Mouse (Mus musculus) ES-Bruce4 (cell line): ENCODE measurements around the gene Ntm.

Experiments
- CTCF ChIP-seq: IDR thresholded peaks from one replicate; pipeline ENCODE4 v1.8.1; 2011; ENCODE audit warnings: low read depth, low read length
- EP300 ChIP-seq: IDR thresholded peaks from 2 replicates; pipeline ENCODE4 v1.6.1; 2011; ENCODE audit warnings: low read depth, low read length; ENCODE audit not compliant: insufficient read depth

DNA sequence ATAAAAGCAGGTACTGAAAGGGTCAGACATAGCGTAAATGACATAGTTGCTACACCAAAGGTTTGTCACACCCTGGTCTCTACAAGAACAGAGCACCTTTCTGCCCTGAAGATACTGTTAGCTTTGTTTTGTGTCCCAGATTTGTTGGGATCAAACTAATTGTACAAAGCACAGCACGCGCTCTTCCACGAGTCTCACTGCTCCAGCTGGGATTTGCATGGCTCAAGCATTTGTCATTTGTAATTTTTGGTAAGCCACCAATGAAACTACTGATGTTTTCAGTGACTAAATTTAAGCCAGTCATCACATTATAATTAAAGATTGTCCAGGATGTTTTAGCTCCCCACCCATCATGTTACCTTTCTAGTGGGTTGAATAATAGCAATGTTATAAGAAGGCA lies 735.2 kb downstream of the Ntm start:
- no peak for TF ChIP-seq CTCF
- no peak for TF ChIP-seq EP300
